Mouse (Mus musculus) heart, embryonic 14.5 days (tissue): ENCODE measurements around the gene Enox1. TPM values are rescaled to one million over a fixed set of nuclear protein-coding genes. Genes with fewer than 3 reads are reported as not detected.

Experiments used
- ATAC-seq: fragments of 200-750 bp; cut with Nextera tagmentation; 2 replicates; pipeline ENCODE4 v1.8.0; 2017; ENCODE audit warnings: low read depth, moderate TSS enrichment; ENCODE audit not compliant: insufficient number of reproducible peaks, insufficient read depth, low FRiP score
- H3K27ac ChIP-seq, 2 experiments: fragments of 200-500 bp in 1 of 2; fragments of 300-500 bp in 1 of 2; sonication (generic) in 1 of 2; replicated peaks in 1 of 2; 2 replicates each; pipeline ENCODE4 v1.5.1; 2012 to 2014; ENCODE audit warnings: low read depth in 2 of 2, low read length in 2 of 2, control low read depth in 1 of 2, mild to moderate bottlenecking in 1 of 2, mixed read lengths in 1 of 2; ENCODE audit not compliant: control insufficient read depth in 1 of 2, insufficient read depth in 1 of 2
- H3K27me3 ChIP-seq: fragments of 300-500 bp; sonication (generic); 2 replicates; pipeline ENCODE4 v1.6.1; 2014; ENCODE audit warnings: mild to moderate bottlenecking, low read length, control low read depth; ENCODE audit not compliant: control insufficient read depth, insufficient read depth
- H3K36me3 ChIP-seq: fragments of 300-500 bp; sonication (generic); 2 replicates; pipeline ENCODE4 v1.6.1; 2014; ENCODE audit warnings: mild to moderate bottlenecking, control low read depth, low read length, mixed read lengths; ENCODE audit not compliant: control insufficient read depth, insufficient read depth
- H3K4me1 ChIP-seq, 2 experiments: fragments of 200-500 bp in 1 of 2; fragments of 300-500 bp in 1 of 2; sonication (generic) in 1 of 2; 2 replicates each; pipeline ENCODE4 v1.6.1; 2012 to 2014; ENCODE audit warnings: low read length in 2 of 2, control low read depth in 1 of 2, mixed read lengths in 1 of 2; ENCODE audit not compliant: control insufficient read depth in 2 of 2, insufficient read depth in 2 of 2
- H3K4me2 ChIP-seq: fragments of 300-500 bp; sonication (generic); 2 replicates; pipeline ENCODE4 v1.6.1; 2014; ENCODE audit warnings: mild to moderate bottlenecking, low read length
- H3K4me3 ChIP-seq, 2 experiments: fragments of 200-500 bp in 1 of 2; fragments of 300-500 bp in 1 of 2; sonication (generic) in 1 of 2; 2 replicates each; pipeline ENCODE4 v1.5.1; 2012 to 2014; ENCODE audit warnings: low read length in 2 of 2, mild to moderate bottlenecking in 2 of 2, control low read depth in 1 of 2, low read depth in 1 of 2, moderate library complexity in 1 of 2; ENCODE audit not compliant: control insufficient read depth in 1 of 2, insufficient read depth in 1 of 2
- H3K9ac ChIP-seq: fragments of 300-500 bp; sonication (generic); 2 replicates; pipeline ENCODE4 v1.6.1; 2014; ENCODE audit warnings: mild to moderate bottlenecking, low read length
- H3K9me3 ChIP-seq: fragments of 300-500 bp; sonication (generic); 2 replicates; pipeline ENCODE4 v1.6.1; 2016; ENCODE audit warnings: low read length, control low read depth; ENCODE audit not compliant: control insufficient read depth
- WGBS: fragments of 180-500 bp; shearing (Covaris S2); extraction: QIAGEN DNeasy Blood & Tissue Kit; methylation state at CpG from one replicate; pipeline ENCODE4 v1.1.7; 2014; 5-methylcytosine and 5-hydroxymethylcytosine counted together
- polyA plus RNA-seq: library from polyadenylated mRNA; unstranded; fragments of >200 nt; fragmentation: Nextera tagmentation; extraction: Ambion mirVana; gene quantifications from 2 replicates; pipeline ENCODE4 v1.2.1, GENCODE M21; 2014

Enox1 gene
- polyA plus RNA-seq, 1 experiment from 2014 or later, result 2.2 TPM

- Histone ChIP-seq H3K27ac (no peak overlapping the region), H3K36me3 (no peaks in the 10 kb centered on the region), H3K9me3 (no peaks in the 10 kb centered on the region), H3K4me3 (no peak overlapping the region), H3K4me2 (no peak overlapping the region), H3K27me3 (no peaks in the 10 kb centered on the region), H3K9ac (no peak overlapping the region), H3K4me1 (peaks cover 22 to 36% of the 10 kb centered on the region in 2 experiments)
- 71% methylated on average over 18 of the region's 18 CpGs for WGBS
- no peak for ATAC-seq
Measured at GRCm38 (mm10) chr14:77577481-77578251, 421.1 kb downstream of the Enox1 start.

DNA sequence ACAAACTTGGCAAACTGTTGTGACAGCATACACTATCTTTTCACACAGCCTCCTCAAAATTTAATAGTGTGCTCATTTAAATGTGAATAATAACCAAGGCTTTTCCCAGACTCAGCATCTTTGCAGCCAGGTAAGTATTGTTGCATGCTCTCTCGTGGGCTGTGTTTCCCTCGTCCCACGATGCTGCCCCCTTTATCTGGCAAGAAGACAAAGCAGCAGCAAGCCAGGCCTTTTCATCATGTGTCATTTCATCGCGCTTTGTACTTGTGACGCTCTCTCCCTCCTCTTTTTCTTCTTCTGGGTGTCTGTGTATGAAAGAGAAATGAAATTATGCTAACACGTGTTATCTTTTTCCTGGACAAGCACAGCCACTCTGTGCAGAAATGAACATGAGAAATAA is 421.8 kb downstream of the Enox1 start:
- H3K4me1 ChIP-seq, result peaks cover 22 to 39% of the 10 kb centered on the region in 2 experiments
- 40% methylated on average over 7 of the region's 7 CpGs for WGBS

GRCm38 (mm10) chr14:77580106-77580936 is 423.8 kb downstream of the Enox1 start:
- 48% methylated on average over 14 of the region's 14 CpGs for WGBS
- Histone ChIP-seq H3K4me3 (no peak overlapping the region), H3K9me3 (no peaks in the 10 kb centered on the region), H3K4me2 (peak overlapping the region; percentile 44), H3K27ac (peak overlapping the region; percentile 86 to 90), H3K27me3 (no peaks in the 10 kb centered on the region), H3K9ac (no peak overlapping the region), H3K36me3 (no peaks in the 10 kb centered on the region), H3K4me1 (peaks cover 23 to 37% of the 10 kb centered on the region in 2 experiments)
- ATAC-seq, result peak; percentile 58; the same call in 1 of the 2 replicates

More for the DNA sequence above, 421.8 kb downstream of the Enox1 start:
- ATAC-seq, result no peak
- Histone ChIP-seq H3K4me2 (no peak overlapping the region), H3K9ac (no peak overlapping the region), H3K27me3 (no peaks in the 10 kb centered on the region), H3K4me3 (no peak overlapping the region), H3K36me3 (no peaks in the 10 kb centered on the region), H3K27ac (no peak overlapping the region), H3K9me3 (no peaks in the 10 kb centered on the region)

DNA sequence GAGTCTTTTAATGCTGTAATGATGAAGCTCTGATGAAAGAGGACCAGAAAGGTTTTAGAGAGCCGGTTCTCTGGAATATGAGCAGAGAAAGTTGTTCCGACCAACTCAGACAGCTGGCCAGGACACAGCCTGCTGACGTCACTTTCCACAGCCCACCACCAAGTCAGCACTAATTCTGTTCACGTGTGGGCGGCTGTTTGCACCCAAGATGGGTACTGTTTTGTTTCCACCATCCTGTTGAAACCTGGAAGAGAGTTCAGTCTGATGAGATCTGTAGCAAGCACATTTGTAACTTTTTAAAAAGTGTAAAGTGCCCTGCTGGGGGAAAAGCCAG is 424.3 kb downstream of the Enox1 start:
- Histone ChIP-seq H3K36me3 (no peaks in the 10 kb centered on the region), H3K27me3 (no peaks in the 10 kb centered on the region), H3K4me2 (peak overlapping the region; percentile 44), H3K9me3 (no peaks in the 10 kb centered on the region), H3K27ac (peak overlapping the region; percentile 86 to 90), H3K9ac (0 out of 2 replicates have a peak overlapping the region, but pooled peaks have one; percentile 23), H3K4me3 (no peak overlapping the region), H3K4me1 (peaks cover 29 to 43% of the 10 kb centered on the region in 2 experiments)
- ATAC-seq, result no peak
- WGBS, result 9% methylated on average over 5 of the region's 5 CpGs

DNA sequence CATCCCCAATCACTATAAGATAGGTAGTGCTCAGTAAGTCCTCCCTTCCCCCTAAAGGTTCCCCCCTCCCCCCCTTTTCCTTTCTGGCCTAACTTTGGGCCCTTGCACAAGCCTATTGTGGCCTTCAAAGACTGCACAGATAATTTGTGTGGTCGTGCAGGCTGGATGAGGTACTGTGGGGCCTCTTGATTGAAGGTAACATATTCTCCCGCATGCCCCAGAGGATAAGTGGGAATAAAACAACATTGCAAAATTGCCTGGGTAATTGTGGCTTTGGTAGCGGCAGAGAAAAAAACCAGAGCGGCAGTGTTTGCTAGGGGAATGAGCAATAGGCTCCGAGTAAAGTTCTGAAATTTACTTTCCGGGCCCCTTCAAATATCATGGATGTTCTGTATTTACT is 425.1 kb downstream of the Enox1 start:
- ATAC-seq, result no peak
- no peaks in the 10 kb centered on the region for H3K36me3 ChIP-seq
- H3K4me3 ChIP-seq, result no peak overlapping the region
- H3K27me3 ChIP-seq, result no peaks in the 10 kb centered on the region
- H3K4me2 ChIP-seq, result no peak overlapping the region
- 0 out of 2 replicates have a peak overlapping the region, but pooled peaks have one; percentile 23 for H3K9ac ChIP-seq
- WGBS, result 68% methylated on average over 6 of the region's 6 CpGs
- H3K27ac ChIP-seq, result peak overlapping the region; percentile 86 to 90; a peak in 3 of 4 replicates
- peaks cover 30 to 48% of the 10 kb centered on the region in 2 experiments for H3K4me1 ChIP-seq
- H3K9me3 ChIP-seq, result no peaks in the 10 kb centered on the region

GRCm38 (mm10) chr14:77584426-77584825 is 427.9 kb downstream of the Enox1 start:
- 90% methylated on average over 5 of the region's 5 CpGs for WGBS
- Histone ChIP-seq H3K4me3 (no peak overlapping the region), H3K36me3 (no peaks in the 10 kb centered on the region), H3K9ac (no peak overlapping the region), H3K27me3 (no peaks in the 10 kb centered on the region), H3K4me2 (no peak overlapping the region), H3K9me3 (no peaks in the 10 kb centered on the region), H3K4me1 (peaks cover 27 to 42% of the 10 kb centered on the region in 2 experiments), H3K27ac (no peak overlapping the region)
- no peak for ATAC-seq

DNA sequence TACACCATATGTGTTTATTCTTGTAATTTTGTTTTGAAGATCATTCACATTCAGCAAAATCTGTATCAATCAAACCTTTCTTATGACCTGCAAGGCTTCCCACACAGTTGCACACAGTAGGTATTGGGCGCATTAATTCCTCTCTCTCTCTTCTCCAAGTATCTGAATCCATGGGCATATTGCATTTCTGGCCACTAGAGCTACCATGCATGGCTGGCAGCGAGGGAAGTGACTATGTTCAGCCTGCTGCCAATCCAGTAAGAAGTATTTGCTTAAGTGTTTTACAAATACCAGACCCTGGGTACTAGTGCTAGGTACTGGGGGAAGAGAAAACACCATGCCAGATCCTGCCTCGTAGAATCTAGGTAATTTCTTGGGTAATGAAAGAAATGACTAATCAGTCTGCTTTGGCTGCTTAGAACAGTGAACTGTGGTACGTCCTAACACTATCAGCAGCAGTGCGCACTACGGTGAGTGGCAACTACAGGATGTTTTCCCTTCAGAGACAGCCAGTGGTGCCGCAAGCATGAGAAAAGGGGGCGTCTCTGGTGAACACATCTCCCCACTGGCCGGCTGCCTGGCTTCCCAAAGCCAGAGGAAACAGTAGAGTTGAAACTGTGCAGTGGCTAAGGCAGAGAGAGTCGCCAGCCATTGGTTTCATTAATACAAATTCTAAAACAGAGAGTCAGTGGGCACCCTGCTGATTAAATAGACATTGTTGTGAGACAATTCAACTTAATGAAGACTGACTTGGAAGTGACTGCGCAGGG is 428.7 kb downstream of the Enox1 start:
- WGBS, result 65% methylated on average over 11 of the region's 11 CpGs
- H3K27ac ChIP-seq, result no peak overlapping the region

More for the DNA sequence above, 428.7 kb downstream of the Enox1 start:
- H3K27me3 ChIP-seq, result no peaks in the 10 kb centered on the region
- H3K9ac ChIP-seq, result no peak overlapping the region
- H3K4me3 ChIP-seq, result no peak overlapping the region
- no peaks in the 10 kb centered on the region for H3K9me3 ChIP-seq
- no peak overlapping the region for H3K4me2 ChIP-seq
- peaks cover 25 to 38% of the 10 kb centered on the region in 2 experiments for H3K4me1 ChIP-seq
- ATAC-seq, result no peak
- H3K36me3 ChIP-seq, result no peaks in the 10 kb centered on the region
